Mouse (Mus musculus): Measurements from ENCODE around the gene Gm14226.
"Not testable (repeated sequence)": the region's sequence is repeated elsewhere in the genome, so short reads cannot be mapped to it uniquely, and the experiment has no call there.

Gene Gm14226

GRCm38 (mm10) chr2:155018251-155018755 is at the start of gene Gm14226:
Gene Gm14226, plus strand, starts transcription at chr2:155018266.
- not testable (repeated sequence) for DNase-seq (ENCODE audit: low read depth, low spot score)

- DNase-seq (ENCODE audit: low read depth, low spot score) = not testable (repeated sequence)
These were observed 48.2 kb upstream of the Gm14226 start for GRCm38 (mm10) chr2:154969740-154970397.

GRCm38 (mm10) chr2:154971919-154972692 is 46.0 kb upstream of the Gm14226 start:
- no peak for DNase-seq (ENCODE audit: low read depth, low spot score)

GRCm38 (mm10) chr2:154972981-154973380 is 45.1 kb upstream of the Gm14226 start:
- DNase-seq (ENCODE audit: low read depth, low spot score) = no peak

GRCm38 (mm10) chr2:154986609-154987008 is 31.5 kb upstream of the Gm14226 start:
- DNase-seq (ENCODE audit: low read depth, low spot score) = no peak

- no peak for DNase-seq (ENCODE audit: low read depth, low spot score)
These were observed 26.7 kb upstream of the Gm14226 start for GRCm38 (mm10) chr2:154991411-154991810.

- no peak for DNase-seq (ENCODE audit: low read depth, low spot score)
These were observed 26.0 kb upstream of the Gm14226 start for GRCm38 (mm10) chr2:154992083-154992482.

- no peak for DNase-seq (ENCODE audit: low read depth, low spot score)
These were observed 12.6 kb upstream of the Gm14226 start for GRCm38 (mm10) chr2:155005491-155005890.

- DNase-seq (ENCODE audit: low read depth, low spot score) = no peak
These were observed 6.9 kb upstream of the Gm14226 start for GRCm38 (mm10) chr2:155011086-155011656.

- DNase-seq (ENCODE audit: low read depth, low spot score) = no peak
These were observed 5.1 kb upstream of the Gm14226 start for GRCm38 (mm10) chr2:155012991-155013390.

- not testable (repeated sequence) for DNase-seq (ENCODE audit: low read depth, low spot score)
These were observed 1.3 kb upstream of the Gm14226 start for GRCm38 (mm10) chr2:155016751-155017150.

GRCm38 (mm10) chr2:155018762-155019641 is 936 bp downstream of the Gm14226 start:
- no peak for DNase-seq (ENCODE audit: low read depth, low spot score)

- peak; percentile 36 for DNase-seq (ENCODE audit: low read depth, low spot score)
These were observed 1.6 kb downstream of the Gm14226 start for GRCm38 (mm10) chr2:155019673-155020072.

- DNase-seq (ENCODE audit: low read depth, low spot score) = not testable (repeated sequence)
These were observed 2.3 kb downstream of the Gm14226 start for GRCm38 (mm10) chr2:155020247-155020826.

GRCm38 (mm10) chr2:155030831-155031230 is 12.8 kb downstream of the Gm14226 start:
- DNase-seq (ENCODE audit: low read depth, low spot score) = no peak

GRCm38 (mm10) chr2:155032938-155033710 is 15.1 kb downstream of the Gm14226 start:
- no peak for DNase-seq (ENCODE audit: low read depth, low spot score)

- no peak for DNase-seq (ENCODE audit: low read depth, low spot score)
These were observed 21.9 kb downstream of the Gm14226 start for GRCm38 (mm10) chr2:155039956-155040355.

GRCm38 (mm10) chr2:155044542-155044941 is 26.5 kb downstream of the Gm14226 start:
- no peak for DNase-seq (ENCODE audit: low read depth, low spot score)

GRCm38 (mm10) chr2:155045075-155045474 is 27.0 kb downstream of the Gm14226 start:
- DNase-seq (ENCODE audit: low read depth, low spot score) = no peak

GRCm38 (mm10) chr2:155046803-155047202 is 28.7 kb downstream of the Gm14226 start:
- no peak for DNase-seq (ENCODE audit: low read depth, low spot score)

Data from c-Kit-negative CD71-positive TER-119-positive erythroid progenitor cells, embryonic 14.5 days (primary cell).